Mouse (Mus musculus) mouse trophoblast stem cell (cell line): ENCODE measurements at regions not wholly inside any gene's neighbourhood (a gene's known extent, or its start where the extent isn't known, plus 50 kb on each side); places are given as distances from the start of the nearest gene placed in this dataset.

ENCODE experiments used
- in situ Hi-C, 2 experiments: fragments of 300-500 bp; cut with MseI, MboI; formaldehyde crosslinking; loops; 2 replicates in 1 of 2; 3 replicates in 1 of 2; pipeline ENCODE4 v1.15.1; 2025

GRCm38 (mm10) chr5:149908376-149909078 is 109.9 kb upstream of the Rxfp2 start:
- in situ Hi-C loops: no loop called here

DNA sequence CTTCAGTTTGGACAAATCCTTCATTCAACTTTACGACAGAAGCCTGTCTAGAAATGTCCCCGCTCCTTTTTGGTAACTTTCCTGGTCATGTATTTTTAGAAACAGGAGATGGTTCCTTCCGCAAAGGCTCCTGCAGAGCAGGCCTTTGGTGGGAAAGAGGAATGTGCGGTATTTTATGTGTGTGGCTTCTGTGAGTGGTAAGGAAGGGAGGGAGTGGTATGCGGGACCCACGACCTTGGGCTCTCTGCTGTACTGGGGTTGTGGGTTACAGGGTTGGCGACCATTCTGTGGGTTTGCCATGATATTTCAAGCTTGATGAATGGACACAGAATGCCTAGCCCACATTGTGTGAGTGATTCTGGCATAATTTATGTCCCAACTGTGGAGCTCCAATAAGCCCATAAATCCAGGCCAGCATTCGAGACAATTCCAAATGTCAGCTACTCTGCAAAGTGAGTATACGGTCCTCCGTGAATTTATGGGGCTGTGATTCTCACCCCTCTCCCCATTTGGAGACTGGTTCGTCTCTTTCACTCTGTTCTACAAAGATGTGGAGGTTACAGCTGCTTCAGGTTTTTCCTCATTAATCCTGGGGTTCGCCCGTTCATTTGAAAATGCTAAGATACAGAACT is 109.3 kb upstream of the Rxfp2 start:
- in situ Hi-C loops: no loop called here

- in situ Hi-C loops: no loop called here
Measured at GRCm38 (mm10) chr5:149909971-149910370, 108.5 kb upstream of the Rxfp2 start.

GRCm38 (mm10) chr5:149911968-149912367 is 106.5 kb upstream of the Rxfp2 start:
- in situ Hi-C loops: no loop called here

- in situ Hi-C loops: no loop called here
Measured at GRCm38 (mm10) chr5:149915761-149916160, 102.7 kb upstream of the Rxfp2 start.

DNA sequence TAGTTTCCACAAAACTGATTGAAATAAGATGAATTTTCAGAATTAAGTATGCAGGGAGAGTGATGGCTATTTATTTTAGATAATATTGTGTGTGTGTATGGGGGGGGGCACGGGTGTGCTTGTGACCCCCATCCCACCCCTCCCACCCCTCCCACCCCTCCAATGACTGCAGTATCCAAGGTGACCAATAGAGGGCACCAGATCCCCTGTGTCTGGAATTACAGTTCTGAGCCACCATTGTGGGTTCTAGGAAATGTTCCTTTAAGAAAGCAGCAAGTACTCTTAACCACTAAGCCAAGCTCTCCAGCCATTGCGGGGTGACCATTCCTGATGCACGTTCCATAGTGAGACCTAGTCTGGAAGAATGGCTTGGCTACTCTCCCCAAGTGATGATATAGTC is 101.1 kb upstream of the Rxfp2 start:
- in situ Hi-C loops: no loop called here

DNA sequence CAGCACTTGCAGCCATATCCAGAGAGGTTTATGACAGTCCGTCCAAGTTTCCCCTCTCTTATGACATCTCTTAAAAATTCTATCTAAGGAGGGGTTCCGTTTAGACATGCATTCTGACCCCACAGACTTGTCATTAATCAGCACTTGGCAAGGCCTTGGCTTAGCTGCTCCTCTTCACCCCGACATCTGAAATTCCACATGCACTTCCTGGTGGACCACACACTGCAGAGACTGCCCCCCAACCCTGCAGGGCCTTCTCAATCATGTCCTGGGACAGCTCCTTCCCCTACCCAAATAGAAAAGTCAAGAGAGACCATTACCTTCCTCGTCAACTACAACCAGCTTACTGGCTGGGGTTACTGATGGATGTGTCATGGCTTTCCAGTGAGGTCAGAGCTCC is 99.4 kb upstream of the Rxfp2 start:
- in situ Hi-C loops: no loop called here

GRCm38 (mm10) chr5:149920326-149920725 is 98.1 kb upstream of the Rxfp2 start:
- in situ Hi-C loops: no loop called here

DNA sequence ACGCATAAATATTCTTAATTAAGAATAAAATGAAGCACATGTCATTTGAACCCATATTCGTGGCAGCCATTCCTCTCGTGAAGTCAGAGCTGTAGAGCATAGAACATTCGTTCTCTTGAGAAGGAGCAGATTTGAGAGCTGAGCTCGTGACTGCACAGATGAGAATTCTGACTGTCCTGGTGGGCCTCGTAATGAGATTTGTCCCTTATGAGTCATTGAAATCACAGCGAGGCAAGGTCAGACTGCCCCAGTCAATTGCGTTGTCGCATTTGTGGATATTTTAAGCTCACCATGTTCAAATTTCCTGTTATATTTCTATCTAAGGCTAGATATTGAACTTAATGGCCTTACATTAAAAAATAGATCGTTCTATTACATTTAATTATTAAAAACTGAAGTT is 94.0 kb upstream of the Rxfp2 start:
- in situ Hi-C loops: no loop called here

- in situ Hi-C loops: no loop called here
Measured at GRCm38 (mm10) chr5:149926786-149927185, 91.7 kb upstream of the Rxfp2 start.

DNA sequence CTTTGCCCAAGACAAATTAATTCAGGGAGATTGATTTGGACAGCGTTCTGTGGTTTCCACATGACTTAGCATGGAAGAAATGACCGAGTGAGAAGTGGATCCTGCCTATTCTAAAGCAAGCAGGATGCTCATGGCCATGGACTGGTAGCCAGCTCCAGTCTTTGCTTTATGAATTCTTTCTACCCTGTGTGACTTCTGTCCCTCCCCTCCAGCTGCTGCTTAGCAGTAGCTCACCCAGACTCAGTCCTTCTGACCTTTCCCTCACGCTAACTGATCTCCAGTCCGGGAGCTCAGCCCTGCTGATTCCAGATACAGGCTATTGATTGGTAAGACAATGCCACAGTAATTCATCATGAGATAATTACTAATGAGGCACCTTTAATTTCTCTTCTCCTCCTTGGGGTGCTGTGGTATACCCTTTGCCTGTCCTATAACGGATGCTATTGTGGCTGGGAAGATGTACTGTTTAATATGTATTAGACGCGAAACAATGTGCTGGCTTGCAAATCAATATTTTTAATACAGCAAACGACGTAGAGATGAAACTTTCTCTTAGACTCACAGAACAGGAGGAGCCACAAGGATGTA is 86.8 kb upstream of the Rxfp2 start:
- in situ Hi-C loops: no loop called here

DNA sequence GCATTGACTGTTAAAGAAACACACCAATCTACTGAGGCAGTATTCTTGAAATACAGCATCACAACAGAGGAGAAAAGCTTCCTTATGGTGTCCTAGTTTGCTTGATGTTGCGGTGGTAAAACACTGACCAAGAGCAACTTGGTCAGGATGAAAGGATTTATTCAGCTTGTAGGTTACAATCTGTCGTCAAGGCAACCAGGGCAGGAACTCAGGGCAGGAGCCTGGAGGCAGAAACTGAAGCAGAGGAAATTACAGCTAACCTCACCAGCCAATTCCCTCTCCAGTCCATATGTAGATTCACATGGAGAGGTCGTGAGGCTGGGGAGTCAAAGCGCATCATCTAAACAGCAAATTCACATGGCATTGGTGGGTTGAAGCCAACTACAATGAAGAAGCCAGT is 86.3 kb upstream of the Rxfp2 start:
- in situ Hi-C loops: no loop called here

- in situ Hi-C loops: no loop called here
Measured at GRCm38 (mm10) chr5:149945651-149946050, 72.8 kb upstream of the Rxfp2 start.

DNA sequence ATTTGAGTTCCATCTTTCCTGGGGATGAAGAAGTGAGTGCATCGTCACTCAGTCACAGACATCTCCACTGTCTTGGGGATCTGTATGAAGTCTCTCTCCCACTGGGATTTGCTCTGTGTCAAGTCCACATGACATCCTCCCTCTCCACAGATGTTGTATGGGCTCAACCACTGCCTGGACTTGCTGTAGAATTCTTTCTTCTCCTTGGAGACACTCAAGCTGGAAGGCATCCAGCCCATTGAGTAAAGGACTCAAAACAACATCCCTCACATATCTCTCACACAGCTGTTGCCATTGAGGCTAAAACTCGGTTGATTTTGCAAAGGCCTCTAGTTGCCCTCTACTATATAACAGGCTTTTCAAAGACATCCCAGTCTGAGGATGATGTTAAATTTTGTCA is 71.0 kb upstream of the Rxfp2 start:
- in situ Hi-C loops: no loop called here

GRCm38 (mm10) chr5:149956931-149957330 is 61.5 kb upstream of the Rxfp2 start:
- in situ Hi-C loops: no loop called here

DNA sequence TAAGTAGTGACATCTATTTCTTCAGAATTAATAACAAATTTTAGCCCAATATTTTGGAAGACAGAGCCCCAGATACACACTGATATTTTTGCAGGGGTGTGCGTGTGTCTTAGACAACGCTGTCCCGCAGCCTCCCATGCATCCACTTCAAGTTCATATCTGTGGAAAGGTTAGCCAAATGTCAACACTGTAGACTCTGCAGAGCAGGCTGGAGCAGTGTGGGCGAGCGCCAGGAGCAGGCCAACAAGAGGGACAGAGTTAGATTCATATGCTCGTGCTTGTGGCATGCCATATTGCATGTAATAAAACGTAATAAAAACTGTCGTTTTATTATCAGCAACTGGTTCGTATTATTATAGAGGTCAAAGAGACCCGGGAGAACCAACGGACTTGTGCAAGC is 57.3 kb upstream of the Rxfp2 start:
- in situ Hi-C loops: no loop called here

DNA sequence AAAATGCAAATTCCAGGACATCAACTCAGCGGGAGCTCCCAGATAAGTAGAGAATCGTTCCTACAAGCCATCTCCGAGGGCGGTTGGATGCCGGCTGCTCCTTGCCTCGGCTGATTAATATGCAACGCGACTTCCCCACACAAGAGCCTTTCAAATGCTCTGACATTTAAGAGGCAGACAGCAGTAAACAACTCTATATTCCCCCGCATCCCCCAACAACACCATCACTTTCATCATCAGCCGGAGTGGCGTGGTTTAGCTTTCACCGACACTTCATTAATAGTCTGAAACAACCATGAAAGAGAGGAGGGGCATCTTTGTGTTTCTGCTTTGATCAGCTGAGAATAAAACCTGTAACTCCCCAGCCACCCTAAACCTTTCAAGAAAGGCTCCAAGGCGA is 53.7 kb upstream of the Rxfp2 start:
- in situ Hi-C loops: no loop called here
